Mouse (Mus musculus) hindbrain, embryonic 11.5 days (tissue): Measurements from ENCODE around the gene Snapc5. TPM values are rescaled to one million over a fixed set of nuclear protein-coding genes. Genes with fewer than 3 reads are reported as not detected.
"Not testable (repeated sequence)": the region's sequence is repeated elsewhere in the genome, so short reads cannot be mapped to it uniquely, and the experiment has no call there.

ENCODE experiments used
- ATAC-seq: fragments of 200-750 bp; cut with Nextera tagmentation; 2 replicates; pipeline ENCODE4 v1.8.0; 2017; ENCODE audit warnings: mild to moderate bottlenecking, moderate TSS enrichment, moderate library complexity; ENCODE audit not compliant: low FRiP score
- DNase-seq: peaks from one replicate; pipeline ENCODE4 v3.0.0-alpha.2; 2015; ENCODE audit warnings: low spot score
- H3K27ac ChIP-seq: fragments of 300-500 bp; sonication (generic); 2 replicates; pipeline ENCODE4 v1.5.1; 2014; ENCODE audit warnings: mild to moderate bottlenecking, low read depth, low read length
- H3K27me3 ChIP-seq: fragments of 300-500 bp; sonication (generic); 2 replicates; pipeline ENCODE4 v1.6.1; 2014; ENCODE audit warnings: mild to moderate bottlenecking, low read length, moderate library complexity, mixed read lengths; ENCODE audit not compliant: control insufficient read depth, insufficient read depth
- H3K36me3 ChIP-seq: fragments of 300-500 bp; sonication (generic); 2 replicates; pipeline ENCODE4 v1.6.1; 2014; ENCODE audit warnings: mild to moderate bottlenecking, low read length, moderate library complexity, mixed read lengths; ENCODE audit not compliant: control insufficient read depth, insufficient read depth
- H3K4me1 ChIP-seq: fragments of 300-500 bp; sonication (generic); replicated peaks from 2 replicates; pipeline ENCODE4 v1.6.1; 2014; ENCODE audit warnings: low read length, mixed read lengths; ENCODE audit not compliant: control insufficient read depth, insufficient read depth
- H3K4me2 ChIP-seq: fragments of 300-500 bp; sonication (generic); replicated peaks from 2 replicates; pipeline ENCODE4 v1.6.1; 2014; ENCODE audit warnings: mild to moderate bottlenecking, low read depth, low read length
- H3K4me3 ChIP-seq: fragments of 300-500 bp; sonication (generic); 2 replicates; pipeline ENCODE4 v1.5.1; 2014; ENCODE audit warnings: low read depth, low read length
- H3K9ac ChIP-seq: fragments of 300-500 bp; sonication (generic); 2 replicates; pipeline ENCODE4 v1.6.1; 2014; ENCODE audit warnings: low read depth, low read length
- H3K9me3 ChIP-seq: fragments of 300-500 bp; sonication (generic); 2 replicates; pipeline ENCODE4 v1.6.1; 2016; ENCODE audit warnings: low read length; ENCODE audit not compliant: control insufficient read depth
- WGBS: fragments of 180-500 bp; shearing (Covaris S2); extraction: QIAGEN DNeasy Blood & Tissue Kit; methylation state at CpG from one replicate; pipeline ENCODE4 v1.1.7; 2014; 5-methylcytosine and 5-hydroxymethylcytosine counted together
- polyA plus RNA-seq: library from polyadenylated mRNA; unstranded; fragments of >200 nt; fragmentation: Nextera tagmentation; extraction: Ambion mirVana; gene quantifications from 2 replicates; pipeline ENCODE4 v1.2.1, GENCODE M21; 2014

The Snapc5 gene
- polyA plus RNA-seq: 33.4 and 37.4 TPM in 2 replicates

DNA sequence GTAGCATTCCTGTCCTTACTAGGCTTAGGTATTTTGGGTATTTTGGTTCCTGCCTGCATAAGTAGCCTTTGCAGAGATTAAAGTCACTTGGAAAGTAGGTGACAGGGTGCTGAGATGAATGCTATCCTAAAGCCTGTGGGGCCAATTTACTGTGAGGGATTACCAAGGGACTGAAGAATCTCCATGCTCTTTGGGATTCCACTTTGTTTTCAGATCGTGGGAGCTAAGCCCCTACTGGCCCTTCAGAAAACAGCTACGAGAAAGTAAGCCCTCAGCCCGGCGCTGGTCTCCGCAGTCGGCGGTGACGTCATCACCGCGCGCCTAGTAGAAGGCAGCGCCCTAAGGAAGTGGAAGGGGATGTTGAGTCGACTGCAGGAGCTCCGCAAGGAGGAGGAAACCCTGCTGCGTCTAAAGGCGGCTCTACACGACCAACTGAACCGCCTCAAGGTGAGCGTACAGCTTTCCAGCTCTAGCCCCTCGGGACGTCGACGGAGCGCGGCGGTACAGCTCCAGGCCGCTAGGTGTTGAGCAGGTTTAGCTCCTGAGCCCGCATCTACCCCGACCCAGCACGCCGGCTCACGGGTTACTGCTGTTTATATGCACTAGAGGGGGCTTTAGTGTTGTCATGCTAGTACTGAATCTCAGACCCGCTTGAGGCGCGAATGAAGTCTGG, at the start of gene Snapc5:
TSS of gene Snapc5 (plus strand) at position 301 of the 673 bp plus-strand sequence.
- ATAC-seq (peak; percentile 97), DNase-seq (peak; percentile 98)
- Histone ChIP-seq H3K4me2 (peak within 1 kb of the TSS; percentile 48), H3K9me3 (no peaks in the 10 kb centered on the region), H3K9ac (peak within 1 kb of the TSS; percentile 83), H3K36me3 (peaks cover 17% of the 10 kb centered on the region), H3K27ac (peak within 1 kb of the TSS; percentile 73), H3K4me3 (peak within 1 kb of the TSS; percentile 66), H3K27me3 (no peaks in the 10 kb centered on the region), H3K4me1 (peaks cover 3% of the 10 kb centered on the region)
- WGBS: under 1% methylated on average over 35 of the region's 35 CpGs

DNA sequence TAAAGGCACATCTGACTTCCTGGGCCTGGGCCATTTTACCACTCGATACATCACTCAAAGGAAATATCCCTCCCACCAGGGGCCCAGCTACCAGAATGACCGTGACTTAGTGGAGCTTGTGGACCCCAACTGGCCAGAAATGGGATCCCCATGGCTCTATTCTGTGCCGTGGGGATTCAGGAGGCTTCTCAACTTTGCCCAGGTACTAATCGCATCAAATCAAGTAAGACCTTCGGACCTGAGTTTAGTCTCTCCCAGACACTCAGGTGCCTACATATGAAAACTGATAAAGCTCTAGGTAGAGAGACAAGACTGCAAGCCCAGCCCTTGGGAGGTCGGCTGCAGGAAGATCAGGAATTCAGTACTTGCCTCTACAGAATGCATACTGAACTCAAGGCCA, 47.5 kb upstream of the Snapc5 start:
- no peaks in the 10 kb centered on the region for H3K27me3 ChIP-seq
- no peak overlapping the region for H3K4me3 ChIP-seq
- no peaks in the 10 kb centered on the region for H3K36me3 ChIP-seq
- no peaks in the 10 kb centered on the region for H3K9me3 ChIP-seq
- no peak overlapping the region for H3K9ac ChIP-seq
- DNase-seq (no peak), ATAC-seq (no peak)
- no peak overlapping the region for H3K27ac ChIP-seq
- 78% methylated on average over 6 of the region's 6 CpGs for WGBS
- no peaks in the 10 kb centered on the region for H3K4me1 ChIP-seq
- no peak overlapping the region for H3K4me2 ChIP-seq

- H3K4me1 ChIP-seq, ATAC-seq, H3K27ac ChIP-seq, H3K36me3 ChIP-seq, H3K4me3 ChIP-seq, H3K4me2 ChIP-seq, H3K27me3 ChIP-seq, H3K9ac ChIP-seq, H3K9me3 ChIP-seq: not testable (repeated sequence)
- DNase-seq: peak; percentile 62
- 11% methylated on average over 6 of the region's 6 CpGs for WGBS
Observed at GRCm38 (mm10) chr9:64138896-64139295, 40.2 kb upstream of the Snapc5 start.

GRCm38 (mm10) chr9:64139879-64140278, 39.2 kb upstream of the Snapc5 start:
- ATAC-seq: no peak
- H3K27ac ChIP-seq: no peak overlapping the region
- H3K9me3 ChIP-seq: no peaks in the 10 kb centered on the region
- H3K4me2 ChIP-seq: no peak overlapping the region
- no peak for DNase-seq
- no peaks in the 10 kb centered on the region for H3K36me3 ChIP-seq
- no peaks in the 10 kb centered on the region for H3K4me1 ChIP-seq
- no peak overlapping the region for H3K4me3 ChIP-seq
- no peak overlapping the region for H3K9ac ChIP-seq
- WGBS: 92% methylated on average over 9 of the region's 9 CpGs
- H3K27me3 ChIP-seq: no peaks in the 10 kb centered on the region

DNA sequence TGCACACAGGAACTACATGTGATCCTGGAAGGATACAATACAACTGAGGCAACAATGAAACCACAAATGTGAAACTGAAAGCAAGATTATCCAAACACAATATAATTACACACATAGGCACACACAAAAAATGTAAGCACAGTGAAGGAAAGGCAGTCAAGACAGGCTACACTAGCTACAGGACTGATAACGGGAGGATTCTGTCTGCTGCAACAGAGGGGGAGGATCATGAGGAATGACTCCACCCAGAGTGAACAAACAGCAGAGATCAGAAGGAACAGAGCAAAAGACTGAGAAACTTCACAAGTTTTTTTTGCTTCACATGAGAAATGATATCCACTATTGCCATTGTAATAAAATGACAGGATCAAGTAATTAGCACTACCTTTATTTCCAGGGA, 22.4 kb upstream of the Snapc5 start:
- 79% methylated on average over 1 of the region's 1 CpGs for WGBS
- Histone ChIP-seq H3K9ac (no peak overlapping the region), H3K4me3 (no peak overlapping the region), H3K36me3 (peaks cover 6% of the 10 kb centered on the region), H3K27ac (no peak overlapping the region), H3K9me3 (no peaks in the 10 kb centered on the region), H3K27me3 (no peaks in the 10 kb centered on the region), H3K4me2 (no peak overlapping the region), H3K4me1 (no peaks in the 10 kb centered on the region)
- ATAC-seq (no peak), DNase-seq (no peak)

- H3K4me1 ChIP-seq: no peaks in the 10 kb centered on the region
- H3K9ac ChIP-seq: no peak overlapping the region
- H3K4me2 ChIP-seq: no peak overlapping the region
- H3K4me3 ChIP-seq: no peak overlapping the region
- DNase-seq: no peak
- whole genome bisulfite sequencing: 92% methylated on average over 5 of the region's 5 CpGs
- no peak for ATAC-seq
- H3K9me3 ChIP-seq: no peaks in the 10 kb centered on the region
- H3K36me3 ChIP-seq: peaks cover 4% of the 10 kb centered on the region; the same call in 1 of the 2 replicates
- H3K27ac ChIP-seq: no peak overlapping the region
- H3K27me3 ChIP-seq: no peaks in the 10 kb centered on the region
Observed at GRCm38 (mm10) chr9:64160471-64160870, 18.6 kb upstream of the Snapc5 start.

- not testable (repeated sequence) for H3K9me3 ChIP-seq, H3K27me3 ChIP-seq, H3K4me1 ChIP-seq, ATAC-seq, H3K4me2 ChIP-seq, H3K4me3 ChIP-seq, H3K36me3 ChIP-seq, H3K27ac ChIP-seq, H3K9ac ChIP-seq, DNase-seq
- WGBS: 96% methylated on average over 3 of the region's 3 CpGs
Observed at GRCm38 (mm10) chr9:64169967-64170366, 9.1 kb upstream of the Snapc5 start.

GRCm38 (mm10) chr9:64172145-64172815, 6.8 kb upstream of the Snapc5 start:
- Histone ChIP-seq H3K27me3 (no peaks in the 10 kb centered on the region), H3K9ac (peak overlapping the region; percentile 72), H3K9me3 (no peaks in the 10 kb centered on the region), H3K4me1 (no peaks in the 10 kb centered on the region; the same call in 1 of the 2 replicates), H3K4me2 (peak overlapping the region; percentile 49), H3K27ac (peak overlapping the region; percentile 87), H3K4me3 (peak overlapping the region; percentile 85), H3K36me3 (peaks cover 12% of the 10 kb centered on the region)
- 3% methylated on average over 18 of the region's 18 CpGs for WGBS
- DNase-seq (no peak), ATAC-seq (0 out of 2 replicates have a peak, but pooled peaks have one; percentile 61)
